Mouse (Mus musculus) neural tube, embryonic 13.5 days (tissue): Measurements from ENCODE around the gene Plpp1. TPM values are rescaled to one million over a fixed set of nuclear protein-coding genes. Genes with fewer than 3 reads are reported as not detected.

Experiments
- ATAC-seq: fragments of 200-750 bp; cut with Nextera tagmentation; 2 replicates; pipeline ENCODE4 v1.8.0; 2017; ENCODE audit warnings: low read depth, mild to moderate bottlenecking, moderate TSS enrichment, moderate library complexity
- H3K27ac ChIP-seq: fragments of 300-500 bp; sonication (generic); replicated peaks from 2 replicates; pipeline ENCODE4 v1.5.1; 2015; ENCODE audit warnings: moderate library complexity, mild to moderate bottlenecking, inconsistent platforms
- H3K27me3 ChIP-seq: fragments of 300-500 bp; sonication (generic); 2 replicates; pipeline ENCODE4 v1.6.1; 2015; ENCODE audit warnings: mild to moderate bottlenecking, inconsistent platforms
- H3K36me3 ChIP-seq: fragments of 300-500 bp; sonication (generic); 2 replicates; pipeline ENCODE4 v1.6.1; 2015; ENCODE audit warnings: mild to moderate bottlenecking, inconsistent platforms
- H3K4me1 ChIP-seq: fragments of 300-500 bp; sonication (generic); replicated peaks from 2 replicates; pipeline ENCODE4 v1.6.1; 2015; ENCODE audit warnings: inconsistent platforms
- H3K4me2 ChIP-seq: fragments of 300-500 bp; sonication (generic); 2 replicates; pipeline ENCODE4 v1.6.1; 2015; ENCODE audit warnings: inconsistent platforms, mild to moderate bottlenecking, moderate library complexity
- H3K4me3 ChIP-seq: fragments of 300-500 bp; sonication (generic); 2 replicates; pipeline ENCODE4 v1.5.1; 2015; ENCODE audit warnings: mild to moderate bottlenecking, inconsistent platforms
- H3K9ac ChIP-seq: fragments of 300-500 bp; sonication (generic); 2 replicates; pipeline ENCODE4 v1.6.1; 2015; ENCODE audit warnings: moderate library complexity, mild to moderate bottlenecking, inconsistent platforms
- H3K9me3 ChIP-seq: fragments of 300-500 bp; sonication (generic); 2 replicates; pipeline ENCODE4 v1.6.1; 2016; ENCODE audit warnings: inconsistent platforms
- whole genome bisulfite sequencing: fragments of 180-500 bp; shearing (Covaris S2); methylation state at CpG from one replicate; pipeline ENCODE4 v1.1.7; 2015; 5-methylcytosine and 5-hydroxymethylcytosine counted together
- polyA plus RNA-seq: library from polyadenylated mRNA; unstranded; fragments of >200 nt; fragmentation: Nextera tagmentation; extraction: Ambion mirVana; gene quantifications from 2 replicates; pipeline ENCODE4 v1.2.1, GENCODE M21; 2015

The Plpp1 gene
- polyA plus RNA-seq, 1 experiment from 2014 or later, result 52.7 TPM

DNA sequence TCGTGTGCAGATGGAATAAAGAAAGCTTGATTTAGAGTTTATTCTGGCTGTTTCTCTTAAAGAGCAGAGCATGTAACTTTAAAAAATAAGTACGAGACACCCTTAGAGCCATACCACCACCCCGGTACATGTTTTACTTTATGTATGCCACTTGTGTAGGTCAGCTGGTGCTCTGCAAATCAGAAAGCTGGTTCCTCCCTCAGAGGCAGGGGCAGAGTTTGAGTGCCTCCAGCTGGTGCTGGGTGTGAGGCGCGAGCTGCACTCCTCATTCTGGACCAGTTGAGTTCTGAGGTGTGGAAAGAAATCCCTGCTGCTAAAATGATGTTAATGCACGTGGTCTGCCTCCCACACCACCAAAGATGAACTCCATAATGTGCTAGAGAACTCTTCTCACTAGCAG, 53.8 kb downstream of the Plpp1 start:
- 0 out of 2 replicates have a peak, but pooled peaks have one; percentile 15 for ATAC-seq
- H3K36me3 ChIP-seq, result peaks cover 13% of the 10 kb centered on the region; the same call in 1 of the 2 replicates
- no peak overlapping the region for H3K9ac ChIP-seq
- no peak overlapping the region for H3K4me3 ChIP-seq
- H3K9me3 ChIP-seq, result no peaks in the 10 kb centered on the region
- H3K4me1 ChIP-seq, result peaks cover 8% of the 10 kb centered on the region
- H3K27me3 ChIP-seq, result no peaks in the 10 kb centered on the region
- 62% methylated on average over 6 of the region's 6 CpGs for WGBS
- no peak overlapping the region for H3K4me2 ChIP-seq
- H3K27ac ChIP-seq, result no peak overlapping the region

GRCm38 (mm10) chr13:112857921-112858320, 57.3 kb downstream of the Plpp1 start:
- peaks cover 34% of the 10 kb centered on the region for H3K36me3 ChIP-seq
- H3K27me3 ChIP-seq, result no peaks in the 10 kb centered on the region
- H3K9ac ChIP-seq, result no peak overlapping the region
- H3K9me3 ChIP-seq, result no peaks in the 10 kb centered on the region
- no peak overlapping the region for H3K27ac ChIP-seq
- ATAC-seq, result no peak
- peaks cover 8% of the 10 kb centered on the region for H3K4me1 ChIP-seq
- 86% methylated on average over 7 of the region's 7 CpGs for WGBS
- no peak overlapping the region for H3K4me3 ChIP-seq
- no peak overlapping the region for H3K4me2 ChIP-seq

GRCm38 (mm10) chr13:112859574-112860134, 59.1 kb downstream of the Plpp1 start:
- H3K9me3 ChIP-seq, result no peaks in the 10 kb centered on the region
- no peak for ATAC-seq
- H3K27me3 ChIP-seq, result no peaks in the 10 kb centered on the region
- H3K4me1 ChIP-seq, result no peaks in the 10 kb centered on the region
- H3K27ac ChIP-seq, result no peak overlapping the region
- WGBS, result 90% methylated on average over 21 of the region's 21 CpGs
- peaks cover 50% of the 10 kb centered on the region for H3K36me3 ChIP-seq
- no peak overlapping the region for H3K4me2 ChIP-seq
- no peak overlapping the region for H3K4me3 ChIP-seq
- no peak overlapping the region for H3K9ac ChIP-seq

DNA sequence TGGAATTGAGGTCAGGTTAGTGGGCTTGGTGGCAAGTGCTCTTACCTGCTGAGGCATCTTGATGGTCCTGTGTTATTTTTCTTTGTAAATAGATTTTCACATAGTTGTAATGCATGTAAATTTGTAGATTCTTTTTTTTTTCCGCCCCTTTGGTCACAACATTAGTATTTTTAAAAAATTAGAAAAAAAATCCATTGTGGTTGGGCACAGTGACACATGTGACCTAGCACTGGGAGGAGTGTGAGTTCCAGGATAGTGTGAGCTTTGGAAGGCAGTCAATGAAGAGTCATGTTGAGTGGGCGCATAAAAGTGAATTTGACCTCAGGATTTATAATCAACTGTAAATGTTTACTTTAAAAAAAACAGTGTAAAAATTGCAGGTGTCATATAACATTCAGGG, 59.8 kb downstream of the Plpp1 start:
- Histone ChIP-seq H3K4me3 (no peak overlapping the region), H3K9me3 (no peaks in the 10 kb centered on the region), H3K4me1 (no peaks in the 10 kb centered on the region), H3K4me2 (no peak overlapping the region), H3K36me3 (peaks cover 57% of the 10 kb centered on the region), H3K9ac (no peak overlapping the region), H3K27me3 (no peaks in the 10 kb centered on the region), H3K27ac (no peak overlapping the region)
- ATAC-seq, result no peak
- 92% methylated on average over 2 of the region's 2 CpGs for WGBS

- 95% methylated on average over 9 of the region's 9 CpGs for WGBS
- H3K36me3 ChIP-seq, result peaks cover 62% of the 10 kb centered on the region
Measured at GRCm38 (mm10) chr13:112860911-112861310, 60.3 kb downstream of the Plpp1 start.

GRCm38 (mm10) chr13:112861825-112862306, 61.3 kb downstream of the Plpp1 start:
- Histone ChIP-seq H3K27me3 (no peaks in the 10 kb centered on the region), H3K4me2 (no peak overlapping the region), H3K4me1 (no peaks in the 10 kb centered on the region), H3K9ac (no peak overlapping the region), H3K36me3 (peaks cover 69% of the 10 kb centered on the region), H3K27ac (no peak overlapping the region), H3K4me3 (no peak overlapping the region), H3K9me3 (no peaks in the 10 kb centered on the region)
- no peak for ATAC-seq
- 50% methylated on average over 5 of the region's 5 CpGs for WGBS

More at GRCm38 (mm10) chr13:112860911-112861310, 60.3 kb downstream of the Plpp1 start:
- Histone ChIP-seq H3K4me2 (no peak overlapping the region), H3K4me1 (no peaks in the 10 kb centered on the region), H3K27me3 (no peaks in the 10 kb centered on the region), H3K4me3 (no peak overlapping the region), H3K9me3 (no peaks in the 10 kb centered on the region), H3K9ac (no peak overlapping the region), H3K27ac (no peak overlapping the region)
- no peak for ATAC-seq

- no peak overlapping the region for H3K4me2 ChIP-seq
- H3K4me1 ChIP-seq, result no peaks in the 10 kb centered on the region
- peaks cover 68% of the 10 kb centered on the region for H3K36me3 ChIP-seq
- ATAC-seq, result no peak
- no peak overlapping the region for H3K9ac ChIP-seq
- no peaks in the 10 kb centered on the region for H3K27me3 ChIP-seq
- H3K27ac ChIP-seq, result no peak overlapping the region
- H3K4me3 ChIP-seq, result no peak overlapping the region
- 78% methylated on average over 3 of the region's 3 CpGs for WGBS
- no peaks in the 10 kb centered on the region for H3K9me3 ChIP-seq
Measured at GRCm38 (mm10) chr13:112862342-112862741, 61.8 kb downstream of the Plpp1 start.

GRCm38 (mm10) chr13:112862978-112863677, 62.5 kb downstream of the Plpp1 start:
- Histone ChIP-seq H3K27me3 (no peaks in the 10 kb centered on the region), H3K4me1 (no peaks in the 10 kb centered on the region), H3K4me2 (no peak overlapping the region), H3K27ac (no peak overlapping the region), H3K4me3 (no peak overlapping the region), H3K9me3 (no peaks in the 10 kb centered on the region), H3K36me3 (peaks cover 75% of the 10 kb centered on the region), H3K9ac (no peak overlapping the region)
- ATAC-seq, result no peak
- 94% methylated on average over 1 of the region's 1 CpGs for WGBS

GRCm38 (mm10) chr13:112866782-112867181, 66.2 kb downstream of the Plpp1 start:
- no peaks in the 10 kb centered on the region for H3K27me3 ChIP-seq
- H3K36me3 ChIP-seq, result peaks cover 84% of the 10 kb centered on the region
- H3K9me3 ChIP-seq, result no peaks in the 10 kb centered on the region
- no peak overlapping the region for H3K4me2 ChIP-seq
- no peak overlapping the region for H3K9ac ChIP-seq
- no peak overlapping the region for H3K27ac ChIP-seq
- no peak overlapping the region for H3K4me3 ChIP-seq
- WGBS, result 93% methylated on average over 7 of the region's 7 CpGs
- ATAC-seq, result no peak
- H3K4me1 ChIP-seq, result no peaks in the 10 kb centered on the region

DNA sequence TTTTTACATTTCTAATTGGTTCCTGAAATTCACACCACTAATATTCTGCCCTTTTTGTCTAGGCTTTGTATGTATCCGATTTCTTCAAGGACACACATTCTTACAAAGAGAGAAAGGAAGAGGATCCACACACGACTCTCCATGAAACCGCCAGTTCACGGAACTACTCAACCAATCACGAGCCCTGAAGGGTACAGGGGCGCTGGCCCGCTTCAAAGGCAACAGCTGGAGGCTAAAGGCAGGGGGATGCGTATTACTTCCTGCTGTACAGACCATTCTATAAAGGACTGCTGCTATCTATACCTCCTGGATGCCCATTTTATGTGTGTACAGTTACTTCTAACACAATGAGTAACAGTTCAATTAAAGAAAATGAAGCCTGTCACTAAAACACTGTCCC, 66.8 kb downstream of the Plpp1 start:
- H3K4me2 ChIP-seq, result no peak overlapping the region
- 92% methylated on average over 8 of the region's 8 CpGs for WGBS
- no peak overlapping the region for H3K27ac ChIP-seq
- ATAC-seq, result no peak
- H3K36me3 ChIP-seq, result peaks cover 90% of the 10 kb centered on the region
- H3K9me3 ChIP-seq, result no peaks in the 10 kb centered on the region
- no peak overlapping the region for H3K4me3 ChIP-seq
- no peaks in the 10 kb centered on the region for H3K4me1 ChIP-seq
- H3K9ac ChIP-seq, result no peak overlapping the region
- H3K27me3 ChIP-seq, result no peaks in the 10 kb centered on the region

- Histone ChIP-seq H3K4me3 (no peak overlapping the region), H3K27ac (no peak overlapping the region), H3K9me3 (no peaks in the 10 kb centered on the region), H3K4me1 (no peaks in the 10 kb centered on the region), H3K27me3 (no peaks in the 10 kb centered on the region), H3K4me2 (no peak overlapping the region), H3K36me3 (peaks cover 94% of the 10 kb centered on the region), H3K9ac (no peak overlapping the region)
- no peak for ATAC-seq
- WGBS, result 88% methylated on average over 11 of the region's 11 CpGs
Measured at GRCm38 (mm10) chr13:112870039-112870690, 69.6 kb downstream of the Plpp1 start.

DNA sequence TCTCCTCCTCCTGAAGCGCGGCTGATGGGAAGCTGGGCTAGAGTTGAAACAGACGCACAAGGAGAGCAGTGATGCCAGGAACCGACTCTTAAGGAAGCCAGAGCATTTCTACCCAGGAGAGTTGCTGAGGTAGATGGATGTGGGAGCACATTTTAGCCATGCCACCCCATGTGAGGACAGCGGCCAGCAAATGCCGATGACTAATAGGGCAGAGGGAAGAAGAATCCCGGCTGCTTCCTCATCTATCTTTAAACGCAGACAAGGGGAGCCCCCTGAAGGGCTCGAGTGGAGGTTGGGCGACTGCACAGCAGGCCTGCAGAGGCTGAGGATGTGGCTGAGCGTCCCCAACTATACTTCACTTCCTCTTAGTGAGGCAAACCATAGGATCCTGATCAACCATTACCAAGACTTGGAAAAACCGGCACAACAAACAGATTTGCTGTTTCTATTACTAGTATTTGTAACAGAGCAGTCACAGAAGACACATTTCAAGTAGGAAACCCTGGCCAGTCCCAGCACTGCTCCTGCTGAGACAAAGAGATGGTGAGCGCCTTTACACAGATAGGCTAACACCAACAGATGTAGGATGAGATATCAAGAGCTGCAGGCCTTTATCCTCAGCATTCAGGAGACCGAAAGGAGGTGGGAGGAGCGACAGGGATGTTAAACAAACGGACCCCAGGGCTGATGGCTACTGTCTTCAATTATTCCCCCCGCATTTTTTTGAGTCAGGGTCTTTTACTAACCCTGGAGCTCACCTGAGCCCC, 71.1 kb downstream of the Plpp1 start:
- H3K4me1 ChIP-seq, result no peaks in the 10 kb centered on the region
- no peaks in the 10 kb centered on the region for H3K27me3 ChIP-seq
- H3K9ac ChIP-seq, result no peak overlapping the region
- peaks cover 87% of the 10 kb centered on the region for H3K36me3 ChIP-seq
- H3K4me2 ChIP-seq, result no peak overlapping the region
- no peaks in the 10 kb centered on the region for H3K9me3 ChIP-seq
- no peak for ATAC-seq
- no peak overlapping the region for H3K4me3 ChIP-seq
- 83% methylated on average over 17 of the region's 17 CpGs for WGBS
- no peak overlapping the region for H3K27ac ChIP-seq
